Mouse (Mus musculus): ENCODE data around the gene Trim38.
A peak's percentile ranks its signal among the peaks of the same experiment; 100 is the strongest.

Gene Trim38

GRCm38 (mm10) chr13:23761871-23762821, 7.6 kb upstream of the Trim38 start, which contains the start of gene Hist1h3a:
TSS of gene Hist1h3a (minus strand) at chr13:23762386.
- DNase-seq: peak; percentile 65 to 74

- DNase-seq: no peak
Observed at GRCm38 (mm10) chr13:23763242-23763585, 6.5 kb upstream of the Trim38 start.

- peak; percentile 91 for DNase-seq
Observed at GRCm38 (mm10) chr13:23763586-23764323, 6.0 kb upstream of the Trim38 start, which contains the start of gene Hist1h1a. TSS of gene Hist1h1a (plus strand) at chr13:23763666.

GRCm38 (mm10) chr13:23764324-23765171, 5.2 kb upstream of the Trim38 start:
- DNase-seq: no peak

- no peak for DNase-seq
Observed at GRCm38 (mm10) chr13:23765172-23765513, 4.6 kb upstream of the Trim38 start.

GRCm38 (mm10) chr13:23766772-23767171, 2.9 kb upstream of the Trim38 start:
- no peak for DNase-seq

- DNase-seq: no peak
Observed at GRCm38 (mm10) chr13:23768834-23769397, 797 bp upstream of the Trim38 start.

GRCm38 (mm10) chr13:23772561-23773313, 3.0 kb downstream of the Trim38 start:
- peak; percentile 48 to 63 for DNase-seq

- DNase-seq: no peak
Observed at GRCm38 (mm10) chr13:23778339-23778738, 8.6 kb downstream of the Trim38 start.

- no peak for DNase-seq
Observed at GRCm38 (mm10) chr13:23779025-23779424, 9.3 kb downstream of the Trim38 start.

GRCm38 (mm10) chr13:23792520-23792919, 22.8 kb downstream of the Trim38 start:
- peak in 1 of 2 experiments; percentile 69 for DNase-seq

GRCm38 (mm10) chr13:23799405-23799804, 29.7 kb downstream of the Trim38 start:
- DNase-seq: no peak

- no peak for DNase-seq
Observed at GRCm38 (mm10) chr13:23804532-23804931, 34.8 kb downstream of the Trim38 start.

- peak; percentile 38 to 52 for DNase-seq
Observed at GRCm38 (mm10) chr13:23806422-23807052, 36.8 kb downstream of the Trim38 start, which contains the start of gene Slc17a2. TSS of gene Slc17a2 (plus strand) at chr13:23806993.

GRCm38 (mm10) chr13:23816148-23816547, 46.4 kb downstream of the Trim38 start:
- DNase-seq: no peak

- no peak for DNase-seq
Observed at GRCm38 (mm10) chr13:23820179-23820940, 50.6 kb downstream of the Trim38 start.

- DNase-seq: no peak
Observed at GRCm38 (mm10) chr13:23822213-23822612, 52.5 kb downstream of the Trim38 start.

GRCm38 (mm10) chr13:23826606-23827005, 56.9 kb downstream of the Trim38 start:
- DNase-seq: no peak

GRCm38 (mm10) chr13:23833053-23833452, 63.3 kb downstream of the Trim38 start:
- peak in 1 of 2 experiments; percentile 18 for DNase-seq

GRCm38 (mm10) chr13:23834836-23835235, 65.1 kb downstream of the Trim38 start:
- DNase-seq: no peak
